Mouse (Mus musculus) olfactory bulb, adult 2 months (tissue): Measurements from ENCODE around the gene Eif2s2.

ENCODE experiments used
- CTCF ChIP-seq: fragments of 200-500 bp; IDR thresholded peaks from 2 replicates; pipeline ENCODE4 v1.5.1; 2012; ENCODE audit warnings: low read depth, mild to moderate bottlenecking, low read length, moderate library complexity; ENCODE audit not compliant: insufficient read depth
- POLR2A ChIP-seq: fragments of 200-500 bp; IDR thresholded peaks from 2 replicates; pipeline ENCODE4 v1.6.1; 2012; ENCODE audit warnings: mild to moderate bottlenecking, low read depth, low read length, moderate library complexity; ENCODE audit not compliant: insufficient read depth

DNA sequence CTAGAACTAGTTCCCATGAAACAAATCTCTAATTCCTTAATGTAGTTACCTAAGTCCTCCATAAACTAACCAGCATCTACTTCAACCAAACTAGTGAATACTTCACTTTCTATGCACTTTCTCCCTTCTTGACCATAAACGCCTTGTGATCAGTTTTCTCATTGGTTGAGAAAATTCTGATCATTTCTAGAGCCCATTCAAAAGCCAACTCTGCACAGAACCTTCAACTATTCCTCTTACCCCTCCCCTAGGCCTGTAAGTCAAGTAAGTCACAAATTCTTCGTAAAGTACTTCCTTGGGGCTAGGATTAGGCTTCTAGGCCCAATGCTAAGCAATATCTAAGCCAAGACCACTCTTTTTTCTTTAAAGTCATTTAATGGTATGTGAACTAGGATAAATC is 1.1 kb downstream of the Eif2s2 start:
- no peak for TF ChIP-seq POLR2A
- no peak for TF ChIP-seq CTCF
